Mouse (Mus musculus) forebrain, postnatal 0 days (tissue): ENCODE results near the gene Slc29a3. TPM values are rescaled to one million over a fixed set of nuclear protein-coding genes. Genes with fewer than 3 reads are reported as not detected.

ENCODE experiments used
- ATAC-seq: fragments of 200-750 bp; cut with Nextera tagmentation; 2 replicates; pipeline ENCODE4 v1.8.0; 2017; ENCODE audit warnings: mild to moderate bottlenecking, moderate library complexity
- DNase-seq: peaks from one replicate; pipeline ENCODE4 v3.0.0-alpha.2; 2015
- H3K27ac ChIP-seq: fragments of 300-500 bp; sonication (generic); 2 replicates; pipeline ENCODE4 v1.5.1; 2014; ENCODE audit warnings: low read depth, mild to moderate bottlenecking, antibody characterized with exemption, low read length, moderate library complexity, mixed read lengths
- H3K27me3 ChIP-seq: fragments of 300-500 bp; sonication (generic); 2 replicates; pipeline ENCODE4 v1.6.1; 2014; ENCODE audit warnings: mild to moderate bottlenecking, low read length, mixed read lengths; ENCODE audit not compliant: insufficient read depth
- H3K36me3 ChIP-seq: fragments of 300-500 bp; sonication (generic); 2 replicates; pipeline ENCODE4 v1.6.1; 2014; ENCODE audit warnings: mild to moderate bottlenecking, moderate library complexity; ENCODE audit not compliant: insufficient read depth
- H3K4me1 ChIP-seq: fragments of 300-500 bp; sonication (generic); 2 replicates; pipeline ENCODE4 v1.6.1; 2014; ENCODE audit warnings: antibody characterized with exemption; ENCODE audit not compliant: insufficient read depth
- H3K4me2 ChIP-seq: fragments of 300-500 bp; sonication (generic); 2 replicates; pipeline ENCODE4 v1.6.1; 2014; ENCODE audit warnings: low read depth, mild to moderate bottlenecking, moderate library complexity
- H3K4me3 ChIP-seq: fragments of 300-500 bp; sonication (generic); 2 replicates; pipeline ENCODE4 v1.5.1; 2014; ENCODE audit warnings: low read depth, low read length, mixed read lengths
- H3K9ac ChIP-seq: fragments of 300-500 bp; sonication (generic); 2 replicates; pipeline ENCODE4 v1.6.1; 2014; ENCODE audit warnings: mild to moderate bottlenecking
- H3K9me3 ChIP-seq: fragments of 300-500 bp; sonication (generic); 2 replicates; pipeline ENCODE4 v1.6.1; 2016; ENCODE audit warnings: low read length
- CTCF ChIP-seq: sonication (generic); IDR thresholded peaks from 2 replicates; pipeline ENCODE4 v1.5.1; 2016; ENCODE audit warnings: antibody characterized with exemption, control low read depth, low read depth
- WGBS: fragments of 180-500 bp; shearing (Covaris S2); extraction: QIAGEN DNeasy Blood & Tissue Kit; methylation state at CpG from one replicate; pipeline ENCODE4 v1.1.7; 2014; 5-methylcytosine and 5-hydroxymethylcytosine counted together
- polyA plus RNA-seq: library from polyadenylated mRNA; unstranded; fragments of >200 nt; fragmentation: Nextera tagmentation; extraction: Ambion mirVana; gene quantifications from 2 replicates; pipeline ENCODE4 v1.2.1, GENCODE M21; 2015
- total RNA-seq: library from RNA; depleted of rRNA; stranded (reverse); fragments of >200 nt; gene quantifications from 2 replicates; pipeline ENCODE4 v1.2.3, GENCODE M21; 2014; rRNA removed

Slc29a3 gene
- total RNA-seq: 6.5 and 9.3 TPM in 2 replicates
- polyA plus RNA-seq: 7.8 and 11.6 TPM in 2 replicates

- 6% methylated on average over 41 of the region's 41 CpGs for WGBS
- no peaks in the 10 kb centered on the region for H3K36me3 ChIP-seq
- H3K27ac ChIP-seq: peak within 1 kb of the TSS; percentile 75
- peak within 1 kb of the TSS; percentile 81 for H3K9ac ChIP-seq
- H3K4me2 ChIP-seq: peak within 1 kb of the TSS; percentile 96
- no peaks in the 10 kb centered on the region for H3K27me3 ChIP-seq
- ATAC-seq (peak; percentile 93), DNase-seq (peak; percentile 94)
- H3K4me1 ChIP-seq: peaks cover 6% of the 10 kb centered on the region
- peak; percentile 81 for TF ChIP-seq CTCF
- peak within 1 kb of the TSS; percentile 58 for H3K4me3 ChIP-seq
- H3K9me3 ChIP-seq: no peaks in the 10 kb centered on the region
Observed at GRCm38 (mm10) chr10:60752040-60753020, at the start of gene Slc29a3. Gene Slc29a3, minus strand, starts transcription at chr10:60752794.

DNA sequence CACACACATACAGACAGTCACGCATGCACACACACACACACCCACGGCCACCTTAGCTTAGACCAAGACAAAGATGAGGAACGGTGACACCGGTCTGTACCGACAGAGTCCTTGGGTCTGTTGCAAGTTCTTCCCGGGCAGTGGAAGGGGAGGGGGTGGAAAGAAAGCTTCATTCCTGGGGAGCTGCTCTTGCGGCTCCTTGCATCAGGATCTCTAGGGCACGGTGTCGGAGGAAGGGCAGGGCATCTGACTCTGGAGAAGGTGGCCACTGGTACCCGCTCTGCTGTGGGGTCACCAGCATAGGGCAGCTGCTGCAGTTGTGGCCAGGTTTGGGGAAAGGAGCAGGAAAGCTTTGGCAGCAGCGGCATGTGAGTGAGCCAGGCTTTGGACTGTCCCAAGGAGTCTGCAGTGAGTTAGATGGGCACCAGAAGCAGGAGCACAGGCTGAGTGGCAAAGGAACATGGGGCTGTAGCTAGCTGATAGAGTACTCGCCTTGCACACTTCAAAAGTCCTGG, 49.4 kb upstream of the Slc29a3 start:
- no peak for DNase-seq
- Histone ChIP-seq H3K27me3 (no peaks in the 10 kb centered on the region), H3K4me3 (no peak overlapping the region), H3K4me1 (no peaks in the 10 kb centered on the region), H3K36me3 (no peaks in the 10 kb centered on the region), H3K9ac (no peak overlapping the region), H3K27ac (no peak overlapping the region), H3K9me3 (no peaks in the 10 kb centered on the region), H3K4me2 (no peak overlapping the region)
- ATAC-seq: no peak
- 71% methylated on average over 12 of the region's 12 CpGs for WGBS
- no peak for TF ChIP-seq CTCF

GRCm38 (mm10) chr10:60801168-60801897, 48.7 kb upstream of the Slc29a3 start:
- H3K9me3 ChIP-seq: no peaks in the 10 kb centered on the region
- 45% methylated on average over 11 of the region's 11 CpGs for WGBS
- H3K36me3 ChIP-seq: no peaks in the 10 kb centered on the region
- no peaks in the 10 kb centered on the region for H3K27me3 ChIP-seq
- H3K4me2 ChIP-seq: no peak overlapping the region
- peak; percentile 12 for DNase-seq
- no peak for ATAC-seq
- no peak overlapping the region for H3K4me3 ChIP-seq
- TF ChIP-seq CTCF: no peak
- H3K4me1 ChIP-seq: no peaks in the 10 kb centered on the region
- no peak overlapping the region for H3K9ac ChIP-seq
- H3K27ac ChIP-seq: no peak overlapping the region

GRCm38 (mm10) chr10:60800295-60801167, 47.9 kb upstream of the Slc29a3 start:
- WGBS: 23% methylated on average over 19 of the region's 19 CpGs
- no peak for TF ChIP-seq CTCF
- no peaks in the 10 kb centered on the region for H3K4me1 ChIP-seq
- no peaks in the 10 kb centered on the region for H3K27me3 ChIP-seq
- no peak overlapping the region for H3K4me3 ChIP-seq
- no peak for DNase-seq
- H3K27ac ChIP-seq: no peak overlapping the region
- no peaks in the 10 kb centered on the region for H3K9me3 ChIP-seq
- ATAC-seq: no peak
- no peak overlapping the region for H3K9ac ChIP-seq
- H3K36me3 ChIP-seq: no peaks in the 10 kb centered on the region
- no peak overlapping the region for H3K4me2 ChIP-seq

DNA sequence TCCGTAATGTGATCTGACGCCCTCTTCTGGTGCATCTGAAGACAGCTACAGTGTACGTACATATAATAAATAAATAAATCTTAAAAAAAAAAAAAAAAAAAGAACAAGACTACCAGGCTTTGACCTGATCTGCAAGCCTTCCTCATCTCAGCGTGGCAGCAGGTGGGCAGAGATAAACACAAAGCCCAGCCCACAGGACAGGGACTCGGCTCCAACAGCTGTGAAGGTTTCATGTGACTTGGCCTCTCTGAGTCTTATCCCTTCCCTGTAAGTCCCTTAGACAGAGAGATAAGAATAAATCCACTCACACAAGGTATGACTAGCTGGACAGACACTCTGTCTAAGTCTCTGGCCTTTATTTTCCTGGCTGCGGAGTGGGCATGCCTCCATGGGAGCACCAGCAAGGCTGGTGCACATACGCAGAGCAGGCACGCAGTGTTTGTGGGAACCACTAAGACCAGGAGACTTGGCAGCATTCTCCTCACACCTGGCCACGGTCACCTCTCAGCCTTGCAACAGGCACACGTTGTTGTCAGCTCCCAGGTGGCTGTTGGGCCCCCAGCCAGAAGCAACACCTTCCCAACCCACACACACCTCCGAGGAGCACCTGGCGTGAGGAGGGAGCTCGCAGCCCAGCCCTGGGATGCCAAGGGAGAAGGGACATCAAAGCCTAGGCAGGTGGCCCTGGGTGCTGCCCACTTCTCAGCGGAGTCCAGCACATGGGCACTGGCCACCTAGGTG, 45.3 kb upstream of the Slc29a3 start:
- Histone ChIP-seq H3K27ac (no peak overlapping the region), H3K36me3 (no peaks in the 10 kb centered on the region), H3K4me2 (no peak overlapping the region), H3K27me3 (no peaks in the 10 kb centered on the region), H3K9ac (no peak overlapping the region), H3K9me3 (no peaks in the 10 kb centered on the region), H3K4me3 (no peak overlapping the region), H3K4me1 (no peaks in the 10 kb centered on the region)
- no peak for TF ChIP-seq CTCF
- ATAC-seq (no peak), DNase-seq (no peak)
- WGBS: 88% methylated on average over 14 of the region's 14 CpGs

GRCm38 (mm10) chr10:60796474-60796873, 43.9 kb upstream of the Slc29a3 start:
- H3K9me3 ChIP-seq: no peaks in the 10 kb centered on the region
- H3K27ac ChIP-seq: no peak overlapping the region
- no peak overlapping the region for H3K4me3 ChIP-seq
- H3K9ac ChIP-seq: no peak overlapping the region
- no peaks in the 10 kb centered on the region for H3K4me1 ChIP-seq
- 86% methylated on average over 7 of the region's 7 CpGs for WGBS
- no peak for ATAC-seq
- H3K36me3 ChIP-seq: no peaks in the 10 kb centered on the region
- TF ChIP-seq CTCF: no peak
- no peaks in the 10 kb centered on the region for H3K27me3 ChIP-seq
- no peak overlapping the region for H3K4me2 ChIP-seq
- no peak for DNase-seq
